Mouse (Mus musculus): ENCODE results near the gene Olfr1278. TPM values are rescaled to one million over a fixed set of nuclear protein-coding genes. Genes with fewer than 3 reads are reported as not detected.
"Not testable (repeated sequence)": the region's sequence is repeated elsewhere in the genome, so short reads cannot be mapped to it uniquely, and the experiment has no call there.

The Olfr1278 gene
- total RNA-seq (2021) = not detected in 2 replicates
- long read RNA-seq, experiment 1 = 0 reads
- long read RNA-seq, experiment 2 = 0 reads

DNA sequence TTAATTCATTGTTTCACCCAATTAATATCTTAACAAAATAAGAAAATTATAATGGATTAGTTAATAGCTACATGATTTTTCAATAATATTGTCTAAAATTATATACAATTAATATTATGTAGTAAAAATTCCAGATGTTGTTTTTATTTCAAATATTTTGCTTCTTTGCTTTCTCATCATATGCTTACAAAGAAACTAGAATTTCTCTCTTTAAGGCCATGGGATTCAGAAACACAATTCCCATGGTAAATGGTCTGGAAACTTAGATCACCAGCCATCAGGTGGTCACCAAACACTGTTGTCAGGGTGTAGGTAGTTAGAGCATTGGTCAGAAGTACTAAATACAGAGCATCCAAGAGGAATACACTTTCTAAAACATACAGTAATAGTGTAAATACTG, at the start of gene Olfr1278:
Gene Olfr1278 (plus strand): TSS at position 301 of the 400 bp plus-strand sequence.
- no peak for DNase-seq

GRCm38 (mm10) chr2:111254216-111254615, 35.7 kb upstream of the Olfr1278 start, which contains the start of gene Olfr1276:
Olfr1276 (plus strand) TSS chr2:111254516.
- no peak for DNase-seq

GRCm38 (mm10) chr2:111274006-111274405, 15.9 kb upstream of the Olfr1278 start, which contains the start of gene Olfr1277:
Olfr1277 (minus strand) TSS chr2:111274106.
- DNase-seq = no peak

DNA sequence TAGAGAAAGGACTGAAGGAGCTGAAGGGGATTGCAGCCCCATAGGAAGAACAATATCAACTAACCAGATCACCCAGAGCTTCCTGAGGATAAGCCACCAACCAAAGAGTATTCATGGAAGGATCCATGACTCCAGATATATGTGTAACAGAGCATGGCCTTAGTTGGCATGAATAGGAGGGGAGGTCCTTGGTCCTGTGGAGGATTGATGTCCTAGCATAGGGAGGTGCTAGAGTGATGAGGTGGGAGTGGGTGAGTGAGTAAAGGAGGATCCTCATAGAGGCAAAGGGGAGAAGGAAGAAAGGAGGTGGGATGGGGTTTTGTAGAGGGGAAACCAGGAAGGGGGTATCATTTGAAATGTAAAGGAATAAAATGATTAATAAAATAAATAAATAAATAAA, 8.6 kb downstream of the Olfr1278 start:
- no peak for DNase-seq

- DNase-seq = no peak
Observed at GRCm38 (mm10) chr2:111300374-111300773, 10.4 kb downstream of the Olfr1278 start, which contains the start of gene Olfr1279. Olfr1279 (plus strand) TSS chr2:111300635.

DNA sequence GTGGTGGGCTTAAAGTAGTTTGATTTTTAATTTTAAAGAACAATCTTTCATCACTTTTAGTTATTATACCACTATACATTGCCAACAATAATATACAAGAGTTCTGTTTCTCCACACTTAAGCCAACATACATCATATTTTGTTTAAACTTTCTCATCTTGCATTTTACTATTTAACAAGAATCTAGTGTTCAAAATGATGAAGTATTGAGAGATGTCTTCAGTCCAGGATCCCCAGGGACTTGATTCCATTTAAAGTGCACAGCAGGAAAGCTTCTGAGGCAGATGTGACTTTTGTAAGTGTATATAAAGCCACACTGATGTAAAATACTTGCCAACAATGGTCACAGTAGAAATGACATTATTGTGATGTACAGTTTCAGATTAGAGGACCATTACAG, 23.8 kb downstream of the Olfr1278 start, which contains the start of gene Olfr1280:
Gene Olfr1280 (plus strand): TSS at position 301 of the 400 bp plus-strand sequence.
- no peak for DNase-seq

- no peak for DNase-seq
Observed at GRCm38 (mm10) chr2:111326220-111326619, 36.3 kb downstream of the Olfr1278 start, which contains the start of gene Olfr1281. Olfr1281 (plus strand) TSS chr2:111326520.

GRCm38 (mm10) chr2:111333721-111334120, 43.8 kb downstream of the Olfr1278 start:
- not testable (repeated sequence) for DNase-seq

DNA sequence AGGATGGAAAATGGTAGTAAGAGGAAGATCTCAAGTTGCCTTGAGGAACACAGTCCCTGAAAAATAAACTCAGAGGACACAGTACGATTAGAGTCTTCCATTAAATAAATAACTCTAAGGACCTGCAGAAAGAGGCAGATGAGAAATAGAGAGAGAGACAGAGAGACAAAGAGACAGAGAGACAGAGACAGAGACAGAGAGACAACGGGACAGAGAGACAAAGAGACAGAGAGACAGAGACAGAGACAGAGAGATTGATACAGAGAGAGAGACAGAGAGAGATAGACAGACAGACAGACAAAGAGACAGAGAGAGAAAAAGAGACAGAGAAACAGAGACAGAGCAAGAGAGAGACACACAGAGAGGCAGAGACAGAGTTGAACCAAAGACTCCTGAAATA, 46.0 kb downstream of the Olfr1278 start, which contains the start of gene Olfr1282:
Gene Olfr1282 (minus strand): TSS at position 101 of the 400 bp plus-strand sequence.
- DNase-seq = no peak

Other genes starting within 250 kb of the Olfr1278 start
- not detected in 2 replicates for gene Gm13941, start 184.2 kb upstream of the Olfr1278 start, total RNA-seq (2021)
- not detected in 2 replicates for gene Gm15130, start 137.2 kb upstream of the Olfr1278 start, total RNA-seq (2021)
- gene 4930430A15Rik, start 60.5 kb upstream of the Olfr1278 start, total RNA-seq (2021) = not detected in 2 replicates
- gene Olfr1275, start 54.9 kb upstream of the Olfr1278 start, total RNA-seq (2021) = not detected in 2 replicates
- gene Olfr1276, start 35.6 kb upstream of the Olfr1278 start, total RNA-seq (2021) = not detected in 2 replicates
- gene Olfr1277, start 16.0 kb upstream of the Olfr1278 start, total RNA-seq (2021) = not detected in 2 replicates
- not detected in 2 replicates for gene Olfr1279, start 10.5 kb downstream of the Olfr1278 start, total RNA-seq (2021)
- gene Olfr1280, start 23.9 kb downstream of the Olfr1278 start, total RNA-seq (2021) = not detected in 2 replicates
- gene Olfr1281, start 36.4 kb downstream of the Olfr1278 start, total RNA-seq (2021) = not detected in 2 replicates
- not detected in 2 replicates for gene Olfr1282, start 45.9 kb downstream of the Olfr1278 start, total RNA-seq (2021)
- not detected in 2 replicates for gene Olfr1283, start 76.7 kb downstream of the Olfr1278 start, total RNA-seq (2021)
- gene Olfr1284, start 85.4 kb downstream of the Olfr1278 start, total RNA-seq (2021) = not detected in 2 replicates
- gene Olfr1286, start 133.0 kb downstream of the Olfr1278 start, total RNA-seq (2021) = not detected in 2 replicates
- not detected in 2 replicates for gene Olfr1287, start 159.0 kb downstream of the Olfr1278 start, total RNA-seq (2021)
- gene Olfr1288, start 184.0 kb downstream of the Olfr1278 start, total RNA-seq (2021) = not detected in 2 replicates
- not detected in 2 replicates for gene Olfr1289, start 190.7 kb downstream of the Olfr1278 start, total RNA-seq (2021)
- not detected in 2 replicates for gene Olfr1290, start 203.7 kb downstream of the Olfr1278 start, total RNA-seq (2021)
- gene Olfr1291-ps1, start 207.0 kb downstream of the Olfr1278 start, total RNA-seq (2021) = not detected in 2 replicates
- gene Olfr1293-ps, start 235.1 kb downstream of the Olfr1278 start, total RNA-seq (2021) = not detected in 2 replicates